Mouse (Mus musculus) gonadal fat pad, adult 2 months (tissue): Measurements from ENCODE around the gene Slc9a8. TPM values are rescaled to one million over a fixed set of nuclear protein-coding genes. Genes with fewer than 3 reads are reported as not detected.

Experiments
- DNase-seq: peaks from one replicate; pipeline ENCODE4 v3.0.0-alpha.2; 2012; ENCODE audit warnings: low read depth
- polyA plus RNA-seq: library from polyadenylated mRNA; depleted of rRNA; stranded (reverse); fragments of >200 nt; gene quantifications from 2 replicates; pipeline ENCODE4 v1.2.3, GENCODE M21; 2012; rRNA removed

Gene Slc9a8
- polyA plus RNA-seq, 1 experiment: 39.1 TPM

GRCm38 (mm10) chr2:167510485-167510884 is 89.0 kb downstream of the Slc9a8 start:
- DNase-seq: no peak

GRCm38 (mm10) chr2:167512365-167512764 is 90.9 kb downstream of the Slc9a8 start:
- DNase-seq: no peak

GRCm38 (mm10) chr2:167512970-167513369 is 91.5 kb downstream of the Slc9a8 start:
- no peak for DNase-seq

GRCm38 (mm10) chr2:167514641-167515040 is 93.1 kb downstream of the Slc9a8 start:
- no peak for DNase-seq

DNA sequence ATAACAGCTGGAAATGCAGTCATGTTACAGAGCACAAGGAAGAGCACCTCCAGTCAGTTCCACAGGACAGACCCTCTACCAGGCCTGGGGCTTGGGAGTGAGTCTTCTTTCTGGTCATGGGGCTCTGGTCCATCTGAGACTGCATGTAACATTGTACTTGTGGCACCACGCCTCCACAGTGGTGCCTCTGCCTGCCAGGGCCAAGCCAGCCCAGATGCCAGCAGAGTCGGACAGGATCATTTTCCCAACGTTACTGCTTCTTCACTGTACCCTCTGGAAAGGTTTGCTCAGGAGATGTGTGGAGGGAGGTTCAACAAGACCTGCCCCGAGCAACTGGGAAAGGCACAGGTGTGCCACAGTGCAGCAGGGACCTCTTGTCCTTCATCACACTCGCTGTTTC is 94.2 kb downstream of the Slc9a8 start:
- DNase-seq: no peak

DNA sequence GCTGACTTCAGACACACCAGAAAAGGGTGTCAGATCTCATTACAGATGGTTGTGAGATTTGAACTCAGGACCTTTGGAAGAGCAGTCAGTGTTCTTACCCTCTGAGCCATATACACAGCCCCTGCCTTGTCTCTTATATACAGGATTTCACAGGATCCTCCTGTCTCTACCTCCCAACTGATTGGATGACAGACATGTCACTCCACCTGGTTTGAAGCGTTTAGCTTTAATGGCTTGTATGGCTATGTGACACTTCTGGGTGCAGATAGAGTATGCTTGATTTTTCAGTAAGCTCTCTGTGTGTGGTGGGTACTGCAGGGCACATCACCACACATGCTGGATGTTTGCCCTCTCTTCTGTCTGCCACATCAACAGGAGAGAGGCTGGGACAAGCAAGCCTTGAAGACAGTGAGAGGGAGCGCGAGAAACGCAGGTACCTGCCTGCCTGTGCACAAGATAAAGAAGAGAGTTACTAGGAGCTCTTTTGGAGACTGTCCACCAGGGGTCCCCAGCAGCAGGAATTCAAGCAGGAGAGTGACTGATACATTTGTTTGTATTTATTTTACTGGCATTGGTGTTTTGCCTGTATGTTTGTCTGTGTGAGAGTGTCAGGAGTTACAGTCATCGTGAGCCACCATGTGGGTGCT is 98.2 kb downstream of the Slc9a8 start:
- DNase-seq: no peak

Other genes starting within 250 kb of the Slc9a8 start
- 11.2 and 13.8 TPM in 2 replicates for gene Kcnb1, start 231.6 kb upstream of the Slc9a8 start, polyA plus RNA-seq
- gene Ptgis, start 181.1 kb upstream of the Slc9a8 start, polyA plus RNA-seq: 42.3 and 45.1 TPM in 2 replicates
- gene B4galt5, start 72.5 kb upstream of the Slc9a8 start, polyA plus RNA-seq: 10.3 and 18.3 TPM in 2 replicates
- 114 and 124 TPM in 2 replicates for gene Rnf114, start 70.9 kb downstream of the Slc9a8 start, polyA plus RNA-seq
- 22.7 and 23.7 TPM in 2 replicates for gene Spata2, start 71.2 kb downstream of the Slc9a8 start, polyA plus RNA-seq
- 10.0 and 14.1 TPM in 2 replicates for gene Snai1, start 116.5 kb downstream of the Slc9a8 start, polyA plus RNA-seq
- 109 and 126 TPM in 2 replicates for gene Ube2v1, start 210.4 kb downstream of the Slc9a8 start, polyA plus RNA-seq
- gene Gm20431, start 239.8 kb downstream of the Slc9a8 start, polyA plus RNA-seq: 11.4 TPM in 1 of 2 replicates, not detected in the other